Mouse (Mus musculus) B cell, adult 2 months (primary cell): Measurements from ENCODE around the gene Klhdc9.
A peak's percentile ranks its signal among the peaks of the same experiment; 100 is the strongest.

ENCODE experiments used
- DNase-seq, 2 experiments: peaks; one replicate each; pipeline ENCODE4 v3.0.0; 2022

Gene Klhdc9

GRCm38 (mm10) chr1:171360656-171361055 is at the start of gene Klhdc9:
Klhdc9 (minus strand) TSS chr1:171360798.
- DNase-seq: peak; percentile 85 to 89

- peak; percentile 24 to 42 for DNase-seq
Observed at GRCm38 (mm10) chr1:171410231-171410630, 49.6 kb upstream of the Klhdc9 start.

GRCm38 (mm10) chr1:171407263-171407662 is 46.7 kb upstream of the Klhdc9 start:
- no peak for DNase-seq

GRCm38 (mm10) chr1:171402991-171403390 is 42.4 kb upstream of the Klhdc9 start:
- DNase-seq: no peak

- DNase-seq: no peak
Observed at GRCm38 (mm10) chr1:171401821-171402220, 41.2 kb upstream of the Klhdc9 start.

GRCm38 (mm10) chr1:171390101-171390500 is 29.5 kb upstream of the Klhdc9 start:
- DNase-seq: peak; percentile 87 to 91

- peak; percentile 93 to 96 for DNase-seq
Observed at GRCm38 (mm10) chr1:171388376-171389102, 27.9 kb upstream of the Klhdc9 start, which contains the start of gene Arhgap30. Arhgap30 (plus strand) TSS chr1:171388954.

GRCm38 (mm10) chr1:171387099-171387498 is 26.5 kb upstream of the Klhdc9 start:
- peak; percentile 48 to 56 for DNase-seq

GRCm38 (mm10) chr1:171385171-171385570 is 24.6 kb upstream of the Klhdc9 start:
- peak; percentile 30 to 33 for DNase-seq

- DNase-seq: no peak
Observed at GRCm38 (mm10) chr1:171384361-171384760, 23.8 kb upstream of the Klhdc9 start.

GRCm38 (mm10) chr1:171382096-171382620 is 21.6 kb upstream of the Klhdc9 start:
- peak; percentile 55 for DNase-seq

- DNase-seq: peak; percentile 86 to 88
Observed at GRCm38 (mm10) chr1:171379935-171380599, 19.5 kb upstream of the Klhdc9 start.

GRCm38 (mm10) chr1:171378298-171378697 is 17.7 kb upstream of the Klhdc9 start:
- DNase-seq: no peak

- no peak for DNase-seq
Observed at GRCm38 (mm10) chr1:171375646-171376097, 15.1 kb upstream of the Klhdc9 start.

- DNase-seq: no peak
Observed at GRCm38 (mm10) chr1:171373946-171374345, 13.3 kb upstream of the Klhdc9 start.

- DNase-seq: no peak
Observed at GRCm38 (mm10) chr1:171372880-171373279, 12.3 kb upstream of the Klhdc9 start.

GRCm38 (mm10) chr1:171369845-171370556 is 9.4 kb upstream of the Klhdc9 start, which contains the start of gene Nectin4:
Nectin4 (plus strand) TSS chr1:171370099.
- no peak for DNase-seq

GRCm38 (mm10) chr1:171365934-171366333 is 5.3 kb upstream of the Klhdc9 start:
- no peak for DNase-seq

- DNase-seq: peak; percentile 79 to 81
Observed at GRCm38 (mm10) chr1:171361106-171362103, 807 bp upstream of the Klhdc9 start.

GRCm38 (mm10) chr1:171360253-171360652 is 345 bp downstream of the Klhdc9 start:
- DNase-seq: no peak

- peak; percentile 63 to 71 for DNase-seq
Observed at GRCm38 (mm10) chr1:171358421-171358820, 2.2 kb downstream of the Klhdc9 start.

GRCm38 (mm10) chr1:171356814-171357213 is 3.8 kb downstream of the Klhdc9 start:
- no peak for DNase-seq
